Mouse (Mus musculus): ENCODE results near the gene Tmem259. TPM values are rescaled to one million over a fixed set of nuclear protein-coding genes. Genes with fewer than 3 reads are reported as not detected.
A peak's percentile ranks its signal among the peaks of the same experiment; 100 is the strongest.
"Not testable (repeated sequence)": the region's sequence is repeated elsewhere in the genome, so short reads cannot be mapped to it uniquely, and the experiment has no call there.

The Tmem259 gene
- polyA plus RNA-seq, 1 experiment = not detected

DNA sequence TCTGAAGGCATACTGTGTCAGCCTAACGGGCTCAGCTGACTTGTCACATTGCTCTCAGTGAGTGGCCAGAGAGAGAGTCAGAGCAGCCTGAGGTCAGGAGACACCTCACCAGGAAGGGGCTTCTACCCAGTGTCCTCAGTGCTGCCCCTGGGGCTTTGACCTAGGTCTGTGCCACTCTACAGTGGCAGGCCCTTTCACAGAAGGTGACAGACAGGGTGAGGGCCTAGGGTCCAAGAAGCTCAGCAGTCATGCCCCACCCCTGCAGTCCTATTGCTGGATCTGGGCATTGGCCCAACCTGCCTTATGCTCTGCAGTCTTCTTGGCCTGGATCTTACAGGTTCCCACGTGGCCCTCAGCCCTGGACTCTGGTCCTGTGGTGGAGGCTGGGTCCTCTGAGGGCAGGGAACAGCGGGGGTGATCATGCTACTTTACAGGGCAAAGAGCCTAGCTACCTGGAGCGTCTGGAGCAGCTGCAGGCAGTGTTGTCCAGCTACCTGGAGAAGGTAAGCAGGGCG, 17.2 kb downstream of the Tmem259 start:
- Histone ChIP-seq H3K4me1 (ENCODE audit: control insufficient read depth, insufficient read depth, low read length) (peaks cover 7% of the 10 kb centered on the region; the same call in 1 of the 2 replicates), H3K27ac (ENCODE audit: insufficient read depth, low read depth, low read length) (no peak overlapping the region), H3K4me3 (ENCODE audit: insufficient read depth, low read depth, low read length) (no peak overlapping the region)
- 90% methylated on average over 5 of the region's 5 CpGs for WGBS
- no peak for TF ChIP-seq POLR2A (IDR thresholded peaks at IDR 0.05; ENCODE audit: insufficient read depth, low read depth, low read length)
- no peak for TF ChIP-seq CTCF (IDR thresholded peaks at IDR 0.05; ENCODE audit: insufficient read depth, low read depth, low read length)

DNA sequence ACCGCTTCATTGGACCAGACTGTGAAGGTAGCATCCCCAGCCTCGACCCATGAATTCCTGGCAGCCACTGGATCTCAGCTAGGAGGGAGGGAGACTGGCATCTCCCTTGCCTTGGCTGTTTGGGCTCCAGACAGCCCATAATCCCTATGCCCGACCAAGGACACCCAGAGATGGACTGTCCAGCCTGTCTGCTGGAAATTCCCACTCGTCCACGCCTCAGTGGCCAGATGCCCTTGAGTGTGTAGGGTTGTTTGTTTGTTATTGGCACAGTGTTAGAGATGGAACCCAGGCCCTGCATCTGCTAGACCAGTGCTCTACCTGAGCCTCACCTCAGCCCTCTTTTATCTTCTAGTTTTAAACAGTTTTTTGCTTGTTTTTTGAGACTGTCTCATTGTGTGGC, 18.8 kb downstream of the Tmem259 start:
- 93% methylated on average over 5 of the region's 5 CpGs for WGBS
- H3K27ac ChIP-seq (ENCODE audit: insufficient read depth, low read depth, low read length) = no peak overlapping the region
- no peak for TF ChIP-seq CTCF (IDR thresholded peaks at IDR 0.05; ENCODE audit: insufficient read depth, low read depth, low read length)
- TF ChIP-seq POLR2A (IDR thresholded peaks at IDR 0.05; ENCODE audit: insufficient read depth, low read depth, low read length) = no peak

GRCm38 (mm10) chr10:79964727-79965126, 19.4 kb downstream of the Tmem259 start:
- H3K4me1 ChIP-seq (ENCODE audit: control insufficient read depth, insufficient read depth, low read length) = peaks cover 4% of the 10 kb centered on the region; the same call in 1 of the 2 replicates
- WGBS = 97% methylated on average over 7 of the region's 7 CpGs
- H3K27ac ChIP-seq (ENCODE audit: insufficient read depth, low read depth, low read length) = no peak overlapping the region
- TF ChIP-seq CTCF (IDR thresholded peaks at IDR 0.05; ENCODE audit: insufficient read depth, low read depth, low read length) (no peak), POLR2A (IDR thresholded peaks at IDR 0.05; ENCODE audit: insufficient read depth, low read depth, low read length) (no peak)
- H3K4me3 ChIP-seq (ENCODE audit: insufficient read depth, low read depth, low read length) = no peak overlapping the region

More for the DNA sequence above, 18.8 kb downstream of the Tmem259 start:
- H3K4me1 ChIP-seq (ENCODE audit: control insufficient read depth, insufficient read depth, low read length) = peaks cover 4% of the 10 kb centered on the region; the same call in 1 of the 2 replicates
- no peak overlapping the region for H3K4me3 ChIP-seq (ENCODE audit: insufficient read depth, low read depth, low read length)

DNA sequence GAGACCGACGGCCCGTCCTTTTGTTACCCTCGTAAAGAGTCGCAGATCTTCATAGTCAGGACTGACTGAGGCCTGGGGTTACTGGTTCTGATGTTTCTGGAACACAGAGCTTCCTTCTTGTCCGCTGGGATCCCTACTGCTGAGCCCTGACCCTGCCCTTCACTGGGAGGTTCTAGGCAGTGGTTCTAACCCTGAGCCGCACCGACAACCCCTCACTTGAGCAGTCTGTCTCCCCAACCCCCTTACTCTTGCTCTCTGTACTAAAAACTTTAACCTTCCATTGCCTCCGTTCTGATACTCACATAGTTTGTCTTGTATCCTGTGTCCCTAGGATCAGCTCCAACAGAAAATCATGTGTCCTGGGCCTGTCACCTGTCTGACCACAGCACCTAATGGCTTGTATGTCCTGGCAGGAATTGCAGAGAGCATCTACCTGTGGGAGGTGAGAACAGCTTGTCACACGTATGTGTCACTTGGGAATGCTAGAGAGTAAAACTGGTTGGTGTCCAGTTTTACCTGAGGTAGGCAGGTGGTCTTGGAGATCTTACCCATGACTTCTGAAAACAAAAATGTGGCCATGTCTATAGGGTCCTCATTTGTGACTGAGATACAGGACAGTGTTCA, 23.3 kb downstream of the Tmem259 start:
- Histone ChIP-seq H3K27ac (ENCODE audit: insufficient read depth, low read depth, low read length) (no peak overlapping the region), H3K4me3 (ENCODE audit: insufficient read depth, low read depth, low read length) (peak overlapping the region; percentile 98), H3K4me1 (ENCODE audit: control insufficient read depth, insufficient read depth, low read length) (peaks cover 6% of the 10 kb centered on the region; the same call in 1 of the 2 replicates)
- 14% methylated on average over 10 of the region's 10 CpGs for WGBS
- no peak for TF ChIP-seq CTCF (IDR thresholded peaks at IDR 0.05; ENCODE audit: insufficient read depth, low read depth, low read length)
- TF ChIP-seq POLR2A (IDR thresholded peaks at IDR 0.05; ENCODE audit: insufficient read depth, low read depth, low read length) = no peak

- Histone ChIP-seq H3K4me3 (ENCODE audit: insufficient read depth, low read depth, low read length) (peak within 1 kb of the TSS; percentile 98), H3K27ac (ENCODE audit: insufficient read depth, low read depth, low read length) (no peak within 1 kb of the TSS), H3K4me1 (ENCODE audit: control insufficient read depth, insufficient read depth, low read length) (peaks cover 6% of the 10 kb centered on the region; the same call in 1 of the 2 replicates)
- under 1% methylated on average over 61 of the region's 61 CpGs for WGBS
- TF ChIP-seq POLR2A (IDR thresholded peaks at IDR 0.05; ENCODE audit: insufficient read depth, low read depth, low read length) (peak; percentile 49; the same call in 1 of the 2 replicates), CTCF (IDR thresholded peaks at IDR 0.05; ENCODE audit: insufficient read depth, low read depth, low read length) (peak; percentile 65; the same call in 1 of the 2 replicates)
Measured at GRCm38 (mm10) chr10:79959847-79960601, 24.1 kb downstream of the Tmem259 start, which contains the start of gene Wdr18. Gene Wdr18 (plus strand): TSS chr10:79960152.

DNA sequence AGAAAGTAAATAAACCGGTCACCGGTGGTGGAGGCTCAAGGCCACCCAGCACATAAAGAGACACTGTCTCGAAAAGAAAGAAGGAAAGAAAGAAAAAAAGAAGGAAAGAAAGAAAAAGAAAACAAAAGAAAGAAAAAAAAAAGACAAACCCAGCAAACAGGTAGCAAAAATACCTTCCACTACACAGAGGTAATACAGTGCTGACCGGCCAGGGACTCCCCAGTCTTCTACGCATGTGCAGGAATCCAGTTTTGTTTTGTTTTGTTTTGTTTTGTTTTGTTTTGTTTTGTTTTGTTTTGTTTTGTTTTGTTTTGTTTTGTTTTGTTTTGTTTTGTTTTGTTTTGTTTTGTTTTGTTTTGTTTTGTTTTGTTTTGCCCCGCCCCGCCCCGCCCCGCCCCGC, 24.7 kb downstream of the Tmem259 start:
- not testable (repeated sequence) for H3K4me3 ChIP-seq (ENCODE audit: insufficient read depth, low read depth, low read length); H3K4me1 ChIP-seq (ENCODE audit: control insufficient read depth, insufficient read depth, low read length); H3K27ac ChIP-seq (ENCODE audit: insufficient read depth, low read depth, low read length)
- WGBS = 19% methylated on average over 10 of the region's 10 CpGs

- 17% methylated on average over 21 of the region's 21 CpGs for WGBS
- no peak for TF ChIP-seq POLR2A (IDR thresholded peaks at IDR 0.05; ENCODE audit: insufficient read depth, low read depth, low read length)
- peak; percentile 65; the same call in 1 of the 2 replicates for TF ChIP-seq CTCF (IDR thresholded peaks at IDR 0.05; ENCODE audit: insufficient read depth, low read depth, low read length)
- H3K27ac ChIP-seq (ENCODE audit: insufficient read depth, low read depth, low read length) = no peak overlapping the region
- no peak overlapping the region for H3K4me3 ChIP-seq (ENCODE audit: insufficient read depth, low read depth, low read length)
- peaks cover 6% of the 10 kb centered on the region; the same call in 1 of the 2 replicates for H3K4me1 ChIP-seq (ENCODE audit: control insufficient read depth, insufficient read depth, low read length)
Measured at GRCm38 (mm10) chr10:79958140-79958816, 25.9 kb downstream of the Tmem259 start.

- H3K4me3 ChIP-seq (ENCODE audit: insufficient read depth, low read depth, low read length) = no peak overlapping the region
- TF ChIP-seq CTCF (IDR thresholded peaks at IDR 0.05; ENCODE audit: insufficient read depth, low read depth, low read length) (no peak), POLR2A (IDR thresholded peaks at IDR 0.05; ENCODE audit: insufficient read depth, low read depth, low read length) (no peak)
- 38% methylated on average over 4 of the region's 4 CpGs for WGBS
Measured at GRCm38 (mm10) chr10:79956643-79957154, 27.4 kb downstream of the Tmem259 start.

More at GRCm38 (mm10) chr10:79956643-79957154, 27.4 kb downstream of the Tmem259 start:
- Histone ChIP-seq H3K4me1 (ENCODE audit: control insufficient read depth, insufficient read depth, low read length) (peaks cover 6% of the 10 kb centered on the region; the same call in 1 of the 2 replicates), H3K27ac (ENCODE audit: insufficient read depth, low read depth, low read length) (no peak overlapping the region)

All from olfactory bulb, adult 2 months (tissue).